Mouse (Mus musculus) megakaryocyte, embryonic 14.5 days (primary cell): Measurements from ENCODE around the gene Dhx57.

Experiments
- FLI1 ChIP-seq: IDR thresholded peaks from 2 replicates; pipeline ENCODE4 v1.6.1; 2012; ENCODE audit warnings: low read length, inconsistent platforms, mixed read lengths
- GATA1 ChIP-seq: IDR thresholded peaks from 3 replicates; pipeline ENCODE4 v1.6.1; 2012; ENCODE audit warnings: mixed read lengths, low read length, inconsistent platforms, borderline replicate concordance

DNA sequence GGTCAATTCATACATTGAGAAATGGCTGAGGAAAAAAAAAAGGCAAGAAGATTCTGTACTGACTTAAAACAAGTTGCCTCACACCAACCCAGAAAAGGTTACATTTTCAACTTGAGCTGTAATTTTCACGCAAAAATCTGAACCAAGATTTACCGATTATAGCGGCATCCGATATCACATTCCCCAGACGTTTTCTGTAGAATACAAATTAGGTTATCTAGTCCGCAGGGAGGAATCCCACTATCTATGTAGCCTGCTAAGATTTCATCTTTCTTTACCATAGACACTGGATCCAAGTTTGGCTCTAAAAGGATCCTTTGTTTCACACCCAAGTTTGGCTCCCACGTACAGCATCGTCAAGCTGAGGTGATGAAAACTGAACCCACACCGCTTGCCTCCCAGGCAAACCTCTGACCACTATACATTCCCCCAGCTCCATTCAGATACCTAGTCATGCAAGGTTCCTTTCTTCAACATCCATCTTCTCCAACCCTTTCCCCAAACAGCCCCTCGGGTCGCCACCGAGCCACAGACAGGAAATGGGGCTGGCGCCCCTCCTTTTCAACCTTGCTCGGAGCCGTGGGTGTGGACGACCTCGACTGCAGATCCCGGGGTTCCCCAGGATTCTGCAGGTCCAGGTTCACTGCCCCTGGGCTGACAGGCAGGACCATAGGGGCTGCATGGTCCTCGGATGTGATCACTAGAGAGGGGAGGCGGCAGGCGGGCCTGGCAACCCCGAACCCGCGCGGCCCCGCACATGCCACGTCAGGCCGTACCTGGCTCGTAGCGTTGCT, 799 bp downstream of the Dhx57 start:
- TF ChIP-seq GATA1 (no peak), FLI1 (no peak)
